Mouse (Mus musculus) heart, adult 2 months (tissue): ENCODE results near the gene Ddx23. TPM values are rescaled to one million over a fixed set of nuclear protein-coding genes. Genes with fewer than 3 reads are reported as not detected.
A peak's percentile ranks its signal among the peaks of the same experiment; 100 is the strongest.

ENCODE experiments used
- DNase-seq, 2 experiments: peaks; one replicate each; pipeline ENCODE4 v3.0.0; 2021
- H3K27ac ChIP-seq: fragments of 200-600 bp; 2 replicates; pipeline ENCODE4 v1.8.1; 2022
- H3K27me3 ChIP-seq: fragments of 200-500 bp; 2 replicates; pipeline ENCODE4 v1.6.1; 2012; ENCODE audit warnings: mild to moderate bottlenecking, low read length, inconsistent platforms, mixed read lengths; ENCODE audit not compliant: control insufficient read depth, insufficient read depth
- H3K36me3 ChIP-seq: fragments of 200-500 bp; 2 replicates; pipeline ENCODE4 v1.6.1; 2012; ENCODE audit warnings: low read length, inconsistent platforms; ENCODE audit not compliant: control insufficient read depth, insufficient read depth
- H3K4me1 ChIP-seq: fragments of 200-500 bp; 2 replicates; pipeline ENCODE4 v1.6.1; 2011; ENCODE audit warnings: low read length; ENCODE audit not compliant: control insufficient read depth, insufficient read depth
- H3K4me3 ChIP-seq: fragments of 200-600 bp; 2 replicates; pipeline ENCODE4 v1.8.1; 2022
- H3K79me2 ChIP-seq: fragments of 200-500 bp; replicated peaks from 2 replicates; pipeline ENCODE4 v1.6.1; 2012; ENCODE audit warnings: mild to moderate bottlenecking, inconsistent platforms, low read length, moderate library complexity, mixed read lengths; ENCODE audit not compliant: control insufficient read depth, insufficient read depth
- H3K9ac ChIP-seq: fragments of 200-500 bp; 2 replicates; pipeline ENCODE4 v1.6.1; 2012; ENCODE audit warnings: low read depth, mild to moderate bottlenecking, control low read depth, inconsistent platforms, low read length, mixed read lengths
- CTCF ChIP-seq: fragments of 200-600 bp; IDR thresholded peaks from 2 replicates; pipeline ENCODE4 v1.8.1; 2022; ENCODE audit warnings: antibody characterized with exemption, mild to moderate bottlenecking, moderate library complexity
- EP300 ChIP-seq: fragments of 200-500 bp; IDR thresholded peaks from 2 replicates; pipeline ENCODE4 v1.6.1; 2011; ENCODE audit warnings: low read depth, low read length, control low read depth; ENCODE audit not compliant: insufficient read depth
- POLR2A ChIP-seq: fragments of 200-500 bp; IDR thresholded peaks from 2 replicates; pipeline ENCODE4 v1.6.1; 2011; ENCODE audit warnings: mild to moderate bottlenecking, low read depth, low read length, control low read depth; ENCODE audit not compliant: insufficient read depth
- WGBS: fragments of 180-500 bp; shearing (Covaris S2); methylation state at CpG from one replicate; pipeline ENCODE4 v1.1.7; 2018; 5-methylcytosine and 5-hydroxymethylcytosine counted together
- intact Hi-C: fragments of 180-260 bp; cut with DNase I; formaldehyde crosslinking; loops from one replicate; pipeline ENCODE4 v1.15.1; 2025
- polyA plus RNA-seq: library from polyadenylated mRNA; depleted of rRNA; stranded (reverse); fragments of >200 nt; gene quantifications from 2 replicates; pipeline ENCODE4 v1.2.3, GENCODE M21; 2012
- total RNA-seq, 2 experiments: library from RNA; stranded (reverse); gene quantifications; 2 replicates each; pipeline ENCODE4 v1.2.3; 2021

The Ddx23 gene
- total and polyA plus RNA-seq, 3 experiments: 18.9 to 55.4 (median 47.9) TPM

DNA sequence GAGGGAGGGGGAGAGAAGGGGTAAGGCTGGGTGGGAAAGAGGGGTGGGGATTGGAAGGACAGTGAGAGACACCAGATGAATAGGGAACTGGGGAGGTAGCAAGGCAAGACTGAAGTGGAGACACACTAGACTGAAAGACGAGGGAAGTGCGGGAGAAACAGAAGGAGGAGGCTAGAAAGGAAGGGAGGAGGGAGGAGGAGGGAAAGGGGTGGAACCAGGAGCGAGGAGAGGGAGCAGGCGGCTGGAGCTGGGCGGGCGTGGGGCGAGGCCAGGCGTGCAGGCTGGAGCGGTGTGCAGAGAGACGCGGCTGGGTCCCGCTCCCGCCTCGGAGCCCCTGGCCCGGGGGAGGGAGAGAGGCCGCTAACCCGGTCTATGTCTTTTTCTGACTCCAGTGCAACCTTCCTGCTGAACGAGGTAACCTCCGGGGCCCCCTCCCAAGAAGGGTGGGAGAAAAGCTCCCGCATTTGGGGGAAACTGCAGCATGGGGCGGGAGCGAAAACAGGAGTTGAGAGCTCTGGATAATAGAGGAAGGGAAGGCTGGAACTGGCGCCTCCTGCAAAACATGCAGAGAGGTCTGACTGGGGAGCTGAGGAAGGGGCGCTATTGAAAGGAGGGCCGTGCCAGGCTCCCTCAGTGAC, 30.5 kb downstream of the Ddx23 start:
- H3K79me2 ChIP-seq: no peaks in the 10 kb centered on the region
- peak overlapping the region; percentile 19; the same call in 1 of the 2 replicates for H3K9ac ChIP-seq
- intact Hi-C loops: no loop called here
- peaks cover 5% of the 10 kb centered on the region; the same call in 1 of the 2 replicates for H3K4me1 ChIP-seq
- no peak overlapping the region for H3K27ac ChIP-seq
- peaks cover 5% of the 10 kb centered on the region; the same call in 1 of the 2 replicates for H3K27me3 ChIP-seq
- peak; percentile 70 to 72 for DNase-seq
- 3% methylated on average over 24 of the region's 25 CpGs for WGBS
- peak overlapping the region; percentile 22 for H3K4me3 ChIP-seq
- TF ChIP-seq POLR2A (no peak), CTCF (no peak), EP300 (no peak)
- H3K36me3 ChIP-seq: no peaks in the 10 kb centered on the region

- peaks cover 5% of the 10 kb centered on the region; the same call in 1 of the 2 replicates for H3K27me3 ChIP-seq
- under 1% methylated on average over 18 of the region's 18 CpGs for WGBS
- peaks cover 5% of the 10 kb centered on the region; the same call in 1 of the 2 replicates for H3K4me1 ChIP-seq
- DNase-seq: peak; percentile 63 to 74
- TF ChIP-seq CTCF (peak; percentile 91), POLR2A (no peak)
- intact Hi-C loops: no loop called here
- peak overlapping the region; percentile 18; the same call in 1 of the 2 replicates for H3K4me3 ChIP-seq
- no peak overlapping the region for H3K27ac ChIP-seq
- H3K9ac ChIP-seq: peak overlapping the region; percentile 4; the same call in 1 of the 2 replicates
- H3K79me2 ChIP-seq: no peaks in the 10 kb centered on the region
- no peaks in the 10 kb centered on the region for H3K36me3 ChIP-seq
Observed at GRCm38 (mm10) chr15:98631493-98631892, 31.2 kb downstream of the Ddx23 start.

DNA sequence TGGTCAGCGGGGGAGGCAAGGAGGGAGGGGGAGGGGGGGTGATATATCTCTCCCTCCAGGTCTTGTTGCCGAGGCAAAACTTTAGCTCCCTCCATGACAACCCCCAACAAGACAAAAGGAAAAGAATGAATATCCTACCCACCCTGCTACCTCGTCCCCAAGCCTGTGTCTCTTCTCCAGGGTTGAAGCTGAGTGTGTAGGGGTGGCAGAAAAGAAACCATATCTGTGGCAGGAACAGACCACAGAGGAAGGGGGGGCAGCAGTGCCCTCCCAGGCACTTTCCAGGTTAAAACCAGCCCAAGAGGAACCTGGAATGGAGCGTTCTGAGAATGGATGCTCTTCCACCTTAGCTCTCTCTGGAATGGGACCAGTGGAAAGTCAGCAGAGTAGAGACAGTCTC, 32.2 kb downstream of the Ddx23 start, which contains the start of gene Cacnb3:
Cacnb3 (plus strand) TSS at position 301 of the 400 bp plus-strand sequence.
- intact Hi-C loops: no loop called here
- H3K27me3 ChIP-seq: peaks cover 5% of the 10 kb centered on the region; the same call in 1 of the 2 replicates
- TF ChIP-seq CTCF: no peak
- TF ChIP-seq EP300: no peak
- no peak for TF ChIP-seq POLR2A
- no peak within 1 kb of the TSS for H3K27ac ChIP-seq
- peak within 1 kb of the TSS; percentile 18; the same call in 1 of the 2 replicates for H3K4me3 ChIP-seq
- H3K36me3 ChIP-seq: no peaks in the 10 kb centered on the region
- peak within 1 kb of the TSS; percentile 4; the same call in 1 of the 2 replicates for H3K9ac ChIP-seq
- no peak for DNase-seq
- peaks cover 5% of the 10 kb centered on the region; the same call in 1 of the 2 replicates for H3K4me1 ChIP-seq
- no peaks in the 10 kb centered on the region for H3K79me2 ChIP-seq
- WGBS: 43% methylated on average over 4 of the region's 4 CpGs

- Histone ChIP-seq H3K79me2 (no peaks in the 10 kb centered on the region), H3K4me1 (peaks cover 5% of the 10 kb centered on the region; the same call in 1 of the 2 replicates), H3K27me3 (peaks cover 5% of the 10 kb centered on the region; the same call in 1 of the 2 replicates), H3K36me3 (no peaks in the 10 kb centered on the region), H3K4me3 (no peak overlapping the region), H3K9ac (no peak overlapping the region), H3K27ac (no peak overlapping the region)
- DNase-seq: no peak
- WGBS: 44% methylated on average over 6 of the region's 6 CpGs
- intact Hi-C loops: no loop called here
- TF ChIP-seq CTCF (no peak), EP300 (no peak), POLR2A (no peak)
Observed at GRCm38 (mm10) chr15:98629464-98629863, 33.2 kb downstream of the Ddx23 start.

DNA sequence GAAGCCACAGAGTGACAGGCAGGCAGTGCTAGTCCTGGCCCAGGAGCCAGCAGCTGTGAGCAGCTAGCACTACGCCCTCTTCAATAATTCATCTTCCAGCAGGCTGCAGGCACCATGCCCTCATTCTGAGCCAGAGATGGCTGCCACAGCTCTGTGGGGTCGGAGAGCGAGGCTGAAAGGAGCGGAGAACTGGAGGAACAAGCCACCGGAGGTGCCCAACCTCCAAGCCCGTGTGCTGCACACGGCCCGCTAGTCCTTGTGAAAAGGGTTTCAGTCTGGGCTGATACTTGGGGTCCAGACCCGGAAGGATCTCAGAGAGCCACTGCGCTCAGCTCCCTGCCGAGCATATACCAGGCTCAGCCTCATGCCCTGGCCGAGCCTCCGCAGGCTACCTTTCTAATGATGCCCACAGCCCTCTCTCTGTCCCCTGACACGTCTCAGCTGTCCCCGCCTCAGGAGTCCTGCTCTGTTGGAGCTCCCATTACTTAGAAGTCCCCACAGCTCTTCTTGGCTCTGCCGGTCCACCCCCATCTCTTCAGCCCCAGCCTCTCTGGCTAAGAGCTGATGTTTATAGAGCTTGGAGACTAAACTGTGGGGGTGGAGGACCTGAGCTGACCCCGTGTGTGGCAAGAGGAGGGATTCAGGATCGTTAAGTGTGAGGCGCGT, 34.0 kb downstream of the Ddx23 start:
- intact Hi-C loops: no loop called here
- no peaks in the 10 kb centered on the region for H3K36me3 ChIP-seq
- H3K79me2 ChIP-seq: no peaks in the 10 kb centered on the region
- TF ChIP-seq EP300 (no peak), CTCF (no peak)
- H3K27ac ChIP-seq: no peak overlapping the region
- peaks cover 5% of the 10 kb centered on the region; the same call in 1 of the 2 replicates for H3K27me3 ChIP-seq
- H3K4me3 ChIP-seq: no peak overlapping the region
- DNase-seq: no peak
- H3K9ac ChIP-seq: no peak overlapping the region
- H3K4me1 ChIP-seq: peaks cover 4% of the 10 kb centered on the region; the same call in 1 of the 2 replicates
- WGBS: 25% methylated on average over 20 of the region's 20 CpGs
